Mouse (Mus musculus) heart, embryonic 16.5 days (tissue): ENCODE measurements at regions not wholly inside any gene's neighbourhood (a gene's known extent, or its start where the extent isn't known, plus 50 kb on each side); places are given as distances from the start of the nearest gene placed in this dataset.
"Not testable (repeated sequence)": the region's sequence is repeated elsewhere in the genome, so short reads cannot be mapped to it uniquely, and the experiment has no call there.

ENCODE experiments used
- ATAC-seq: fragments of 200-750 bp; cut with Nextera tagmentation; replicated peaks from 2 replicates; pipeline ENCODE4 v1.8.0; 2017; ENCODE audit warnings: moderate number of reproducible peaks; ENCODE audit not compliant: insufficient read depth, low FRiP score; ENCODE audit errors: extremely low read depth
- H3K27ac ChIP-seq: fragments of 300-500 bp; sonication (generic); 2 replicates; pipeline ENCODE4 v1.5.1; 2014; ENCODE audit warnings: mild to moderate bottlenecking, low read length, control low read depth, moderate library complexity
- H3K27me3 ChIP-seq: fragments of 300-500 bp; sonication (generic); 2 replicates; pipeline ENCODE4 v1.6.1; 2014; ENCODE audit warnings: low read length, mixed read lengths; ENCODE audit not compliant: control insufficient read depth, insufficient read depth
- H3K36me3 ChIP-seq: fragments of 300-500 bp; sonication (generic); 2 replicates; pipeline ENCODE4 v1.6.1; 2014; ENCODE audit not compliant: control insufficient read depth, insufficient read depth
- H3K4me1 ChIP-seq: fragments of 300-500 bp; sonication (generic); 2 replicates; pipeline ENCODE4 v1.6.1; 2014; ENCODE audit warnings: low read length, mixed read lengths; ENCODE audit not compliant: control insufficient read depth, insufficient read depth
- H3K4me2 ChIP-seq: fragments of 300-500 bp; sonication (generic); 2 replicates; pipeline ENCODE4 v1.6.1; 2014; ENCODE audit warnings: low read depth, mild to moderate bottlenecking, control low read depth, low read length
- H3K4me3 ChIP-seq: fragments of 300-500 bp; sonication (generic); 2 replicates; pipeline ENCODE4 v1.5.1; 2014; ENCODE audit warnings: mild to moderate bottlenecking, control low read depth, low read length
- H3K9ac ChIP-seq: fragments of 300-500 bp; sonication (generic); 2 replicates; pipeline ENCODE4 v1.6.1; 2014; ENCODE audit warnings: low read length, control low read depth
- H3K9me3 ChIP-seq: fragments of 300-500 bp; sonication (generic); replicated peaks from 2 replicates; pipeline ENCODE4 v1.6.1; 2016; ENCODE audit warnings: low read length; ENCODE audit not compliant: control insufficient read depth
- WGBS: fragments of 180-500 bp; shearing (Covaris S2); extraction: QIAGEN DNeasy Blood & Tissue Kit; methylation state at CpG from one replicate; pipeline ENCODE4 v1.1.7; 2014; 5-methylcytosine and 5-hydroxymethylcytosine counted together

DNA sequence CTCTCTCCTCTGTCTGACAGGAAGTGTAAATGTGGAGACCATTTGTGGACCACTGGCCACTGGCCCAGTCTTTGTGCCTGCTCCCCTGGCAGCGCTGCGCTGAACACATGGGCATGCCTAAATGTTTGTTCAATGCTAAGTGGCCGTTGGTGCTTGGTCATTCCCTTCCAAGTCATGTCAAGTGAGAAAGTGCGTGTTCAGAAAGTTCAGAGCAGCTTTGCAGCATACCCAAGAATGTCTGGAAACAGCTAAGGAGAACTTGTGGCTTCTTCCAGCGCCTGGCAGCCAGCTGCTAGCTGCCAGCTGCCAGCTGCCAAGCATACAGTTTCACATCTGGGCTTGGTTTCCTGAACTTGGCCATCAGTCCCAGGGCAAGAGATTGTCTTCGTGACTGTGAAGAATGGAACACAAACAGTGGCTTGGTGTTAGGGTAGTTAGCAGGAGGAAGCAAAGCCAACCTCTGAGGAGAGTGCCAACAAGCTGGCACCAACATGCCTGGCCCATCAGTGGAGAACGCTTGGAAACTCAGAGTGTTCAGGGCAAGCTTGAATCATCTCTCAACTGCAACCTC lies 183.5 kb upstream of the Peli2 start:
- no peaks in the 10 kb centered on the region; the same call in 1 of the 2 replicates for H3K27me3 ChIP-seq
- no peaks in the 10 kb centered on the region for H3K36me3 ChIP-seq
- no peak overlapping the region for H3K4me2 ChIP-seq
- H3K9me3 ChIP-seq: no peaks in the 10 kb centered on the region
- no peaks in the 10 kb centered on the region for H3K4me1 ChIP-seq
- H3K9ac ChIP-seq: no peak overlapping the region
- ATAC-seq: no peak
- H3K27ac ChIP-seq: no peak overlapping the region
- no peak overlapping the region for H3K4me3 ChIP-seq
- 66% methylated on average over 7 of the region's 7 CpGs for WGBS

- 61% methylated on average over 7 of the region's 7 CpGs for WGBS
- H3K9ac ChIP-seq: no peak overlapping the region
- no peak overlapping the region for H3K4me2 ChIP-seq
- ATAC-seq: no peak
- no peak overlapping the region for H3K4me3 ChIP-seq
- H3K27me3 ChIP-seq: no peaks in the 10 kb centered on the region
- no peak overlapping the region for H3K27ac ChIP-seq
- no peaks in the 10 kb centered on the region for H3K4me1 ChIP-seq
- no peaks in the 10 kb centered on the region for H3K9me3 ChIP-seq
- no peaks in the 10 kb centered on the region for H3K36me3 ChIP-seq
Measured at GRCm38 (mm10) chr14:47939781-47940590, 180.6 kb upstream of the Peli2 start.

- no peak overlapping the region for H3K4me3 ChIP-seq
- no peaks in the 10 kb centered on the region for H3K36me3 ChIP-seq
- H3K9ac ChIP-seq: no peak overlapping the region
- no peaks in the 10 kb centered on the region for H3K4me1 ChIP-seq
- no peak overlapping the region for H3K27ac ChIP-seq
- no peaks in the 10 kb centered on the region for H3K27me3 ChIP-seq
- H3K4me2 ChIP-seq: no peak overlapping the region
- H3K9me3 ChIP-seq: no peaks in the 10 kb centered on the region
- ATAC-seq: no peak
Measured at GRCm38 (mm10) chr14:47942671-47943070, 178.0 kb upstream of the Peli2 start.

- no peak overlapping the region for H3K9ac ChIP-seq
- no peaks in the 10 kb centered on the region for H3K4me1 ChIP-seq
- H3K4me2 ChIP-seq: no peak overlapping the region
- no peaks in the 10 kb centered on the region for H3K36me3 ChIP-seq
- no peaks in the 10 kb centered on the region for H3K9me3 ChIP-seq
- no peak for ATAC-seq
- no peak overlapping the region for H3K4me3 ChIP-seq
- WGBS: 91% methylated on average over 1 of the region's 1 CpGs
- H3K27me3 ChIP-seq: no peaks in the 10 kb centered on the region
- no peak overlapping the region for H3K27ac ChIP-seq
Measured at GRCm38 (mm10) chr14:47944595-47944994, 176.0 kb upstream of the Peli2 start.

GRCm38 (mm10) chr14:47951041-47951440 lies 169.6 kb upstream of the Peli2 start:
- no peak overlapping the region for H3K27ac ChIP-seq
- ATAC-seq: no peak
- no peaks in the 10 kb centered on the region for H3K36me3 ChIP-seq
- no peak overlapping the region for H3K4me2 ChIP-seq
- H3K27me3 ChIP-seq: no peaks in the 10 kb centered on the region
- no peak overlapping the region for H3K4me3 ChIP-seq
- H3K4me1 ChIP-seq: no peaks in the 10 kb centered on the region
- WGBS: 73% methylated on average over 5 of the region's 5 CpGs
- no peaks in the 10 kb centered on the region for H3K9me3 ChIP-seq
- H3K9ac ChIP-seq: no peak overlapping the region

GRCm38 (mm10) chr14:47958171-47958570 lies 162.5 kb upstream of the Peli2 start:
- H3K4me2 ChIP-seq: no peak overlapping the region
- H3K4me1 ChIP-seq: no peaks in the 10 kb centered on the region
- WGBS: 65% methylated on average over 9 of the region's 9 CpGs
- H3K36me3 ChIP-seq: no peaks in the 10 kb centered on the region
- H3K9ac ChIP-seq: no peak overlapping the region
- H3K9me3 ChIP-seq: no peaks in the 10 kb centered on the region
- no peak overlapping the region for H3K27ac ChIP-seq
- no peak overlapping the region for H3K4me3 ChIP-seq
- no peak for ATAC-seq
- no peaks in the 10 kb centered on the region for H3K27me3 ChIP-seq

GRCm38 (mm10) chr14:47959366-47960280 lies 161.0 kb upstream of the Peli2 start:
- WGBS: 69% methylated on average over 12 of the region's 12 CpGs
- ATAC-seq: no peak
- H3K9ac ChIP-seq: no peak overlapping the region
- H3K9me3 ChIP-seq: no peaks in the 10 kb centered on the region
- H3K4me2 ChIP-seq: no peak overlapping the region
- H3K4me1 ChIP-seq: no peaks in the 10 kb centered on the region
- no peak overlapping the region for H3K4me3 ChIP-seq
- no peaks in the 10 kb centered on the region for H3K36me3 ChIP-seq
- H3K27ac ChIP-seq: no peak overlapping the region
- H3K27me3 ChIP-seq: no peaks in the 10 kb centered on the region

GRCm38 (mm10) chr14:47964806-47965205 lies 155.8 kb upstream of the Peli2 start:
- not testable (repeated sequence) for H3K4me2 ChIP-seq, H3K4me1 ChIP-seq, H3K9ac ChIP-seq, H3K9me3 ChIP-seq, ATAC-seq, H3K27ac ChIP-seq, H3K27me3 ChIP-seq, H3K36me3 ChIP-seq, H3K4me3 ChIP-seq
- WGBS: 70% methylated on average over 4 of the region's 4 CpGs

GRCm38 (mm10) chr14:47969871-47970270 lies 150.8 kb upstream of the Peli2 start:
- no peak for ATAC-seq
- 29% methylated on average over 1 of the region's 1 CpGs for WGBS

More at GRCm38 (mm10) chr14:47969871-47970270, 150.8 kb upstream of the Peli2 start:
- H3K36me3 ChIP-seq: no peaks in the 10 kb centered on the region
- H3K27me3 ChIP-seq: no peaks in the 10 kb centered on the region
- H3K27ac ChIP-seq: no peak overlapping the region
- no peak overlapping the region for H3K9ac ChIP-seq
- no peak overlapping the region for H3K4me2 ChIP-seq
- H3K4me3 ChIP-seq: no peak overlapping the region
- H3K9me3 ChIP-seq: no peaks in the 10 kb centered on the region
- no peaks in the 10 kb centered on the region for H3K4me1 ChIP-seq
